Mouse (Mus musculus): ENCODE data around the gene Mrpl9.

Gene Mrpl9

GRCm38 (mm10) chr3:94442951-94443596, at the start of gene Mrpl9:
Gene Mrpl9, plus strand, starts transcription at chr3:94443318.
- peak; percentile 90 for DNase-seq

GRCm38 (mm10) chr3:94396336-94396735, 46.8 kb upstream of the Mrpl9 start:
- DNase-seq: no peak

- no peak for DNase-seq
Measured at GRCm38 (mm10) chr3:94396851-94397250, 46.3 kb upstream of the Mrpl9 start.

GRCm38 (mm10) chr3:94398217-94398616, 44.9 kb upstream of the Mrpl9 start, which contains the start of gene Lingo4:
Gene Lingo4, plus strand, starts transcription at chr3:94398517.
- no peak for DNase-seq

DNA sequence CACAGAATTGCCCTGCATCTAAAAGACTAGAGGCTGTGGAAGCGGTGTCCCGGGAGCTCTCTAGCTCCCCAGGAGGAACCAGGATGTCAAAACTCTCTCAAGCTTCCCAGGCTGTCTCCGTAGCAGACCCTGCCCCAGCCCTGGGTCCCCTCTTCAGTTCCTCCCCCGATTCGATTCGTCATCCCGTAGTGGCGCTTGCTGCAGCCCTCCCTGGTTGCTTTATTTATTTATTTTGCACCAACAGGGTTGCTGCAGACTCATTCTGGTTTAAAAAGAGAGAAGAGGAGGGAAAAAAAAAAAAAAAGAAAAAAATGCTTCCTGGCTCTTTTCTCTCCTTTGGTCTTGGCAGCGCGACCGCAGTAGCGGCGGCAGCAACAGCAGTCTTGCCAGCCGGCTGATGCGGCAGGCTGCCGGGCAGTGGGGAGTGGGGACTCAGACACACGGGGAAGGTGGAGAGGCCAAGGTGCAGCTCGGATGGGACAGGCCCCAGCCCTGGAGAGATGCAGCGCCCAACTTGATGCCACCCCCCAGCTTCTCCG, 44.1 kb upstream of the Mrpl9 start:
- DNase-seq: no peak

DNA sequence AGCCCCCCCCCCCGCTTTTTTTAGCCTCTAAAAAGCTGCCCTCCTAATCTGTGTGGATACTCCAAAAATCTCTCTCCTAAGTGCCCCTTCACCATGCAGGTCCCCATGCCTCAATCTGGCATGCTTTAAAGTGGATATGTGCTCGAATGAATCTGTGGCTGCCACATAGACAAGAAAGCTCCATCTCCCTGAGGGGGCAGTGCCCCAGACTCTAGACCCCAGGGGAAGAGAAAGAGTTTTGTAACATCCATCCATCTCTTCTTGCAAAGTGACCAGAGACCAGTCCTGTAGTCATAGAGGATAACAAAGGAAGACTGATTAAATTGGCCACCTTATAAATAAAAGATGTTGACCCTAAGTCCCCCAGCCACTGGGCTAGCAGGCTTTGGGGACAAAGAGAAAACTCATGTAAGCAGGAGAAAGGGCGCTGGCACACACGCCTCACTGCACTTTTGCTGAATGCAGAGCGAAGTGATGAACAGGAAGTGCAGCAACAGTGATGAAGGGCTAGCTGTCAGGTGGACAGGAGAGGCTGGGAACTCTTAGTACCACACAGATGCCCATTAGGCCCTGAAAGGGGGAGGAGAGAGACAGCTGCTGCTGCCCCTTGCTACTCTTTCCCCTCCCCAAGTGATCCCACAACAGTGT, 43.3 kb upstream of the Mrpl9 start:
- no peak for DNase-seq

DNA sequence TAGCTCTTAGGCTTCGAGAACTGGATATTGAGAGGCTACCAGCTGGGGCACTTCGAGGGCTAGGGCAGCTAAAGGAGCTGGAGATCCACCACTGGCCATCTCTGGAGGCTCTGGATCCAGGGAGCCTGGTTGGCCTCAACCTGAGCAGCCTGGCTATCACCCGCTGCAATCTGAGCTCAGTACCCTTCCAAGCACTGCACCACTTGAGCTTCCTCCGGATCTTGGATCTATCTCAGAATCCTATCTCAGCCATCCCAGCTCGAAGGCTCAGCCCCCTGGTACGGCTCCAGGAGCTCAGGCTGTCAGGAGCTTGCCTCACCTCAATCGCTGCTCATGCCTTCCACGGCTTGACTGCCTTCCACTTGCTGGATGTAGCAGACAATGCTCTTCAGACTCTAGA, 40.7 kb upstream of the Mrpl9 start:
- no peak for DNase-seq

GRCm38 (mm10) chr3:94404366-94405054, 38.6 kb upstream of the Mrpl9 start:
- no peak for DNase-seq

DNA sequence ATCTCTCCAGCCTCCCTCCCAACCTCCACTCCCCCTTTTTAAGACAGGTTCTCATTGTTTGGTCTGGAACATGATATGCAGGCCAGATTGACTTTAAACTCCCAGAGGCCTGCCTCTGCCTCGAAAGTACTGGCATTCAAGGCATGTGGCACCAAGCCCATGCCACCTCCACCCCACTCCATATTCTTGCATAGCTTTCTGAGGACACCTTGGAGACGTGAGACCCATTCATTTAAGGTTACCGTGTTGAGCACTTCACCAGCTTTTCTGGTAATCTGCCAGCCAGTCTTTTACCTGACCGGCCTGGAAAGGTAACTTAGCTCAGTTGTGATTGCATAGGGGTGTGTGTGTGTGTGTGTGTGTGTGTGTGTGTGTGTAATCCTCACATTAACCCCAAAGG, 37.6 kb upstream of the Mrpl9 start:
- peak; percentile 36 for DNase-seq

- DNase-seq: no peak
Measured at GRCm38 (mm10) chr3:94412530-94412929, 30.6 kb upstream of the Mrpl9 start.

GRCm38 (mm10) chr3:94413031-94413679, 30.0 kb upstream of the Mrpl9 start, which contains the start of gene Tdrkh:
Gene Tdrkh, plus strand, starts transcription at chr3:94413273.
- peak; percentile 96 for DNase-seq

- DNase-seq: no peak
Measured at GRCm38 (mm10) chr3:94430980-94431379, 12.1 kb upstream of the Mrpl9 start.

- no peak for DNase-seq
Measured at GRCm38 (mm10) chr3:94434305-94434704, 8.8 kb upstream of the Mrpl9 start.

- DNase-seq: no peak
Measured at GRCm38 (mm10) chr3:94436420-94436819, 6.7 kb upstream of the Mrpl9 start.

- no peak for DNase-seq
Measured at GRCm38 (mm10) chr3:94441182-94441581, 1.9 kb upstream of the Mrpl9 start.

- peak; percentile 17 for DNase-seq
Measured at GRCm38 (mm10) chr3:94443597-94443964, 463 bp downstream of the Mrpl9 start, which contains the start of gene Oaz3. Gene Oaz3, minus strand, starts transcription at chr3:94443915.

GRCm38 (mm10) chr3:94449377-94449776, 6.3 kb downstream of the Mrpl9 start:
- no peak for DNase-seq

DNA sequence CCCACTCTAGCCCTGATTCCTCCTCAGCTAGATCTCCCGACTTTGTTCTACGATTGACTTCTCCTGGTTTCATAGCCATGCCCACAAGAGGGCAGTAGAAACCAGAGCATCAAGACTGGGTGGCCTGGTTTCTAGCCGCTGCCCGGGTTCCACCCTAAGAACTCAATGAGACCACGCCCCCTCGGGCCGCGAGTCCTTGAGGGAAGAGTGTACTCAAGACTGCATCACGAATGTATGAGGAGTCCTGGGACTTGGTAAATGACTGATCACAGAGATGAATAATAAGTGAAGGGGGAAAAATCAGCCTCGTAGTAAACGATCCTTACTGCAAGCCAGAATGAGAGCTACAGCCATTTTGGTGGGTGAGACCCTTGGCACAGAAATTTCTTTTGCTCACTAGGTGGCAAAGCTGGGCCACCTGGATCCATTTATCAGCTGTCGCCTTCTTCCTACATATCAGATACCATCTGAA, 13.4 kb downstream of the Mrpl9 start:
- DNase-seq: peak; percentile 73

DNA sequence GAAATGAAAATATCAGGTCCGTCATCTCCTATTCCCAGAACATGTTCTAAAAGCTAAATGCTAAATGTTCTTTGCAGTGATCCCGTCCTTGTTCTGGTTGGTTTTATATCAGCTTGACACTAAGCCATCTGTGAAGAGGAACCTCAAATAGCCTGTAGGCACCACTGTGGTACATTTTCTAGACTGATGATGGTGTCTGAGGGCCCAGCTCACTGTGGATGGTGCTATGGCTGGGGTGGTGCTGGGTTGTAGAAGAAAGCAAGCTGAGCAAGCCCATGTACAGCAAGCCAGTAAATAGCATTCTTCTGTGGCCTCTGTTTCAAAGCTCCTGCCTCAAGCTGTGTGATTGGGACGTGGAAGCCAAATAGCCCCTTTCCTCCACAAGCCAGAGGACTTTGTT, 13.9 kb downstream of the Mrpl9 start:
- DNase-seq: no peak

DNA sequence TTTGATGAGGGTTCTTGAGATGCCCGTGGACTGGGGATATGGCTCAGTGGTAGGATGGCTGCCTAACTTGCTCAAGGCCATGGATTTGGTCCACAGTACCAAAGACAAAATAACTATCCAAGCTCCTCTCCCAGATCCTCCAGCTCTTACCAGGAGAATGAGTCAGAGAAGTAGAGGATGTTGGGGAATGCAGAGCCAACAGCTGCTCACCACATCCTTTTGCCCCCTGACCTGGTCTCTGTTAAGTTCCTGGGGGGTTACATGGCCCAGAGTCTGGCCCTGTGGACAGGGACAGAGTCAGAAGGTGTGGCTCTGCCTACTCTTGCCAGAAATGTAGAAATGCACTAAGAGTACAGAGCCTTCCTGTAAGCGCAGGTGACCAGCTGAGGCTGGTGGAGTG, 16.7 kb downstream of the Mrpl9 start:
- no peak for DNase-seq

GRCm38 (mm10) chr3:94463926-94464578, 20.9 kb downstream of the Mrpl9 start:
- no peak for DNase-seq

DNA sequence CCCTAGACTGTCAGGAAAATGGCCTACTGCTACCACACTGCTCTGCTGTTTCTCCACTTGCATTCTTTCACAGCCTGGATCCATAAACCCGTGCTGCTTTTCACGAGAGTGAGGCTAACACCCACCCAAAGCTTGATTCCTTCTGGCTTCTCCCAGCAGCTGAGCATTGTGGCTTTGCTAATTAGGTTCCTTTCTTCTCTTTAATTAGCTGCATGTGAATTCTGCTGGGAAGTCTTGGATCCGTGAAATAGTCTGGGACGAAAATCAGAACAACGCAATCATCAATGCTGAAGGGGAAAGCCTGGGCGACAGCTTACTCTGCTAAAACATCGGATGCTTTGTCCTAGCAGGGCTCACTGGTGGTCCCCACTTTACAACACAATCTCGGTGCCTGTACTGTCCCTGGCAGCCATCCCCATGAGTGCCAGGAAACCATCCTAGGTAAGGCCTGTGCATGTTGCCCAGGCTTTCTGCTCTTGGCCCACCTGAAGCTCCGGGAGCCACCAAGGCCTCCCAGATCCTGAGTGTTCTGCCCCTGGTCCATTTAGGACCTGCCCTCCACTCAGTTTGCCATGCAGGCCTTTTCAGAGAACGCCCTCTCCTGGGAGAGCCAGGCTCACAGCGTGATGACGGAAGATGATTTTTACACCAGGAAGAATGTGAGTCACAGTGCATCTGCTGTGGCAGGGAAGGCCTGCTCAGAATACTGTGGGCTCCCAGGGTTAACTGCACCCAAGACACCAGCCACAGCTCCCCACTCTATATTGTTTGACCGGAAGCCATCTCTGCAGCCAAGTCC, 22.7 kb downstream of the Mrpl9 start:
- DNase-seq: no peak

Measured in kidney, adult 11 months (tissue).